Mouse (Mus musculus): Measurements from ENCODE around the gene Atp8b2.

- TF ChIP-seq CTCF (IDR thresholded peaks at IDR 0.05; ENCODE audit: extremely low read depth, insufficient read depth, low read length) = no peak
- TF ChIP-seq POLR2A (IDR thresholded peaks at IDR 0.05; ENCODE audit: extremely low read depth, insufficient read depth, low read length) = no peak
Observed at GRCm38 (mm10) chr3:89899511-89899908, 63.8 kb downstream of the Atp8b2 start.

Data from cortical plate, adult 2 months (tissue).